Mouse (Mus musculus): ENCODE results near the gene Alkbh6. TPM values are rescaled to one million over a fixed set of nuclear protein-coding genes. Genes with fewer than 3 reads are reported as not detected.
A peak's percentile ranks its signal among the peaks of the same experiment; 100 is the strongest.

Alkbh6 gene
- total and polyA plus RNA-seq, 3 experiments = 16.2 to 24.6 TPM; not detected in 1

- no peaks in the 10 kb centered on the region for H3K9me3 ChIP-seq (replicated peaks; ENCODE audit: insufficient read depth, low read length)
- TF ChIP-seq MYC (IDR thresholded peaks at IDR 0.05; ENCODE audit: low read depth, low read length) = no peak
- TF ChIP-seq MAFK (IDR thresholded peaks at IDR 0.05; ENCODE audit: borderline replicate concordance, low read depth, low read length) = peak; percentile 72
- TF ChIP-seq BHLHE40 (IDR thresholded peaks at IDR 0.05; ENCODE audit: borderline replicate concordance, low read depth, low read length) = peak; percentile 42; the same call in 1 of the 2 replicates
- no peak for TF ChIP-seq E2F4 (IDR thresholded peaks at IDR 0.05; ENCODE audit: borderline replicate concordance, low read depth, low read length)
- TF ChIP-seq HCFC1 (IDR thresholded peaks at IDR 0.05; ENCODE audit: low read depth, low read length) = peak; percentile 45
- TF ChIP-seq SMC3 (IDR thresholded peaks at IDR 0.05; ENCODE audit: low read depth, low read length) = 0 out of 2 replicates have a peak, but pooled peaks have one; percentile 7
- TF ChIP-seq UBTF (IDR thresholded peaks at IDR 0.05; ENCODE audit: borderline replicate concordance, insufficient read depth, low read depth, low read length) = no peak
- peak; percentile 99 for TF ChIP-seq RCOR1 (IDR thresholded peaks at IDR 0.05; ENCODE audit: low read depth, low read length)
- TF ChIP-seq MAZ (IDR thresholded peaks at IDR 0.05; ENCODE audit: low read depth, low read length) = no peak
- TF ChIP-seq SIN3A (IDR thresholded peaks at IDR 0.05; ENCODE audit: low read length) = no peak
- TF ChIP-seq RAD21 (IDR thresholded peaks at IDR 0.05; ENCODE audit: low read depth, low read length) = no peak
- no peak for TF ChIP-seq ZMIZ1 (IDR thresholded peaks at IDR 0.05; ENCODE audit: low read depth, low read length)
- TF ChIP-seq NRF1 (IDR thresholded peaks at IDR 0.05; ENCODE audit: insufficient read depth, low read depth, low read length, poor library complexity, severe bottlenecking) = no peak
- TF ChIP-seq TCF12 (IDR thresholded peaks at IDR 0.05; ENCODE audit: low read depth, low read length) = peak; percentile 68
- TF ChIP-seq EP300 (IDR thresholded peaks at IDR 0.05; ENCODE audit: low read depth in 1 of 2, low read length in 2 of 2) = peak in 1 of 2 experiments; percentile 68; a peak in 2 of 4 replicates
- TF ChIP-seq GATA1 (IDR thresholded peaks at IDR 0.05; ENCODE audit: low read depth, low read length) = peak; percentile 18; the same call in 1 of the 2 replicates
- TF ChIP-seq ETS1 (IDR thresholded peaks at IDR 0.05; ENCODE audit: low read depth, low read length) = peak; percentile 79
- peaks cover 0 to 11% of the 10 kb centered on the region in 2 experiments; a peak in 2 of 4 replicates for H3K36me3 ChIP-seq (ENCODE audit: control insufficient read depth in 1 of 2, insufficient read depth in 2 of 2, low read length in 2 of 2)
- H3K27me3 ChIP-seq (ENCODE audit: control insufficient read depth in 1 of 2, insufficient read depth in 2 of 2, low read length in 2 of 2) = peaks cover 0 to 2% of the 10 kb centered on the region in 2 experiments; a peak in 3 of 4 replicates
- DNase-seq (ENCODE audit: low read depth, low spot score) = peak; percentile 79
- H3K4me3 ChIP-seq (ENCODE audit: control insufficient read depth in 1 of 2, insufficient read depth in 1 of 2, low read depth in 2 of 2, low read length in 2 of 2) = no peak overlapping the region
- no peaks in the 10 kb centered on the region for H3K79me2 ChIP-seq (ENCODE audit: control insufficient read depth, insufficient read depth, low read length, poor library complexity)
- H3K27ac ChIP-seq (ENCODE audit: control insufficient read depth, low read depth, low read length) = no peak overlapping the region; the same call in 1 of the 2 replicates
- H3K9ac ChIP-seq (ENCODE audit: control insufficient read depth, low read depth, low read length, poor library complexity, severe bottlenecking) = no peak overlapping the region
- H3K4me1 ChIP-seq (ENCODE audit: control insufficient read depth in 1 of 2, insufficient read depth in 2 of 2, low read length in 2 of 2) = peaks cover 4 to 19% of the 10 kb centered on the region in 2 experiments; a peak in 3 of 4 replicates
Measured at GRCm38 (mm10) chr7:30332622-30333259, 24.2 kb downstream of the Alkbh6 start.

- H3K9me3 ChIP-seq (replicated peaks; ENCODE audit: insufficient read depth, low read length) = no peaks in the 10 kb centered on the region
- no peak overlapping the region for H3K4me3 ChIP-seq (ENCODE audit: control insufficient read depth in 1 of 2, insufficient read depth in 1 of 2, low read depth in 2 of 2, low read length in 2 of 2)
- peaks cover 0 to 11% of the 10 kb centered on the region in 2 experiments; a peak in 2 of 4 replicates for H3K36me3 ChIP-seq (ENCODE audit: control insufficient read depth in 1 of 2, insufficient read depth in 2 of 2, low read length in 2 of 2)
- H3K4me1 ChIP-seq (ENCODE audit: control insufficient read depth in 1 of 2, insufficient read depth in 2 of 2, low read length in 2 of 2) = peaks cover 4 to 19% of the 10 kb centered on the region in 2 experiments; a peak in 3 of 4 replicates
- H3K9ac ChIP-seq (ENCODE audit: control insufficient read depth, low read depth, low read length, poor library complexity, severe bottlenecking) = no peak overlapping the region
- no peaks in the 10 kb centered on the region for H3K79me2 ChIP-seq (ENCODE audit: control insufficient read depth, insufficient read depth, low read length, poor library complexity)
- peak overlapping the region; percentile 39; the same call in 1 of the 2 replicates for H3K27ac ChIP-seq (ENCODE audit: control insufficient read depth, low read depth, low read length)
- H3K27me3 ChIP-seq (ENCODE audit: control insufficient read depth in 1 of 2, insufficient read depth in 2 of 2, low read length in 2 of 2) = peaks cover 0 to under 1% of the 10 kb centered on the region in 2 experiments; a peak in 2 of 4 replicates
- peak; percentile 95 for DNase-seq (ENCODE audit: low read depth, low spot score)
- TF ChIP-seq HCFC1 (IDR thresholded peaks at IDR 0.05; ENCODE audit: low read depth, low read length) (0 out of 2 replicates have a peak, but pooled peaks have one; percentile 31), ZC3H11A (IDR thresholded peaks at IDR 0.05; ENCODE audit: low read depth, low read length) (no peak), GABPA (IDR thresholded peaks at IDR 0.05; ENCODE audit: low read depth, low read length) (no peak), NRF1 (IDR thresholded peaks at IDR 0.05; ENCODE audit: insufficient read depth, low read depth, low read length, poor library complexity, severe bottlenecking) (no peak), RCOR1 (IDR thresholded peaks at IDR 0.05; ENCODE audit: low read depth, low read length) (peak; percentile 85), USF2 (IDR thresholded peaks at IDR 0.05; ENCODE audit: borderline replicate concordance in 1 of 2, insufficient read depth in 1 of 2, low read depth in 1 of 2, low read length in 2 of 2) (no peak), TAL1 (IDR thresholded peaks at IDR 0.05; ENCODE audit: low read length) (peak; percentile 61), RAD21 (IDR thresholded peaks at IDR 0.05; ENCODE audit: low read depth, low read length) (no peak), MAFK (IDR thresholded peaks at IDR 0.05; ENCODE audit: borderline replicate concordance, low read depth, low read length) (peak; percentile 34; the same call in 1 of the 2 replicates), KAT2A (conservative IDR thresholded peaks at IDR 0.05; ENCODE audit: low read depth, low read length) (no peak), E2F4 (IDR thresholded peaks at IDR 0.05; ENCODE audit: borderline replicate concordance, low read depth, low read length) (no peak), TBP (IDR thresholded peaks at IDR 0.05; ENCODE audit: low read depth, low read length) (no peak), POLR2AphosphoS5 (IDR thresholded peaks at IDR 0.05; ENCODE audit: borderline replicate concordance, low read depth, low read length) (no peak), EP300 (IDR thresholded peaks at IDR 0.05; ENCODE audit: low read depth in 1 of 2, low read length in 2 of 2) (peak; percentile 64 to 65; a peak in 3 of 4 replicates), USF1 (IDR thresholded peaks at IDR 0.05; ENCODE audit: low read depth, low read length) (no peak), MEF2A (IDR thresholded peaks at IDR 0.05; ENCODE audit: extremely low read depth, insufficient replicate concordance, low read depth, low read length, poor library complexity, severe bottlenecking) (no peak), SMC3 (IDR thresholded peaks at IDR 0.05; ENCODE audit: low read depth, low read length) (no peak)
Measured at GRCm38 (mm10) chr7:30333436-30333835, 24.9 kb downstream of the Alkbh6 start.

All from MEL (cell line).